Comparison of ENCODE assay signal across 17 mouse cellular contexts in the genomic region with DNA sequence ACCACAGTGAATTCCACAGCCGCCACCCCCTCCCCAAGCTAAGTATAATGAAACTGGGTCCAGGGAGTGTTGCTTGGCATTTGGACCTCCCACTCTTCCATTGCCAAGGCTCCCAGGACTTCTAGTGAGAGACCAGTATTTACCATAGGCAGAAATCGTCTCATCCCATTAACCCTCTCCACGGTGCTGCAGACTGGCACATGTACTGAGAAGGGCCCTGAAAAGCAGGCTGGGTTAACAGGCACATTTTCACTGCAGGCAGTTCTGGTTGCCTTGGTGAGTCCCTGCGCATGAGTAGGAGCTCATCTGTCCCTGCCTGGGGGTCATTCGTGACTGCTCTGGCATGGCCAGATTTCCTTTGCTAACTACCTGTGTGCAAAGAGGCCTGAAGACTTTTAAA. TPM values are rescaled to one million over a fixed set of nuclear protein-coding genes. Genes with fewer than 3 reads are reported as not detected.
DNase-seq lines count a peak whose midpoint lies in the region; ATAC-seq and TF ChIP-seq lines count a peak whose summit lies in the region.
"Had no signal": no experiment of that assay in that cellular context is flagged by ENCODE, and none has a peak within 500 bp of the region (broad histone marks: within the 10 kb centered on the region; RNA-seq: fewer than 3 reads in every experiment).

No protein-coding gene starts in this region.

- H3K9ac ChIP-seq in midbrain, embryonic 11.5 days (ENCODE audit: low read length), result no peak overlapping the region
- no peak overlapping the region for H3K9ac ChIP-seq in midbrain, embryonic 15.5 days
- H3K9ac ChIP-seq: embryonic facial prominence, embryonic 12.5 days; heart, embryonic 15.5 days; limb, embryonic 12.5 days; liver, embryonic 14.5 days; stomach, embryonic 15.5 days had no signal

- no peaks in the 10 kb centered on the region for H3K36me3 ChIP-seq in midbrain, embryonic 11.5 days (ENCODE audit: control insufficient read depth, insufficient read depth, low read length)
- no peaks in the 10 kb centered on the region for H3K36me3 ChIP-seq in midbrain, embryonic 10.5 days
- H3K36me3 ChIP-seq in midbrain, embryonic 15.5 days (replicated peaks), result no peaks in the 10 kb centered on the region
- H3K36me3 ChIP-seq: embryonic facial prominence, embryonic 12.5 days; heart, embryonic 15.5 days; limb, embryonic 12.5 days; stomach, embryonic 15.5 days had no signal

- WGBS in midbrain, embryonic 11.5 days, result 58% methylated on average over 5 of the region's 5 CpGs
- 64% methylated on average over 5 of the region's 5 CpGs for WGBS in midbrain, embryonic 10.5 days
- 34% methylated on average over 5 of the region's 5 CpGs for WGBS in midbrain, embryonic 15.5 days

- DNase-seq in heart, adult 11 months, result peak; percentile 58
- no peak for DNase-seq in heart, adult 18-20 months
- DNase-seq in midbrain, embryonic 11.5 days (ENCODE audit: low spot score, missing footprints), result peak; percentile 49
- DNase-seq in midbrain, embryonic 10.5 days (ENCODE audit: low spot score), result no peak
- no peak for DNase-seq in layer of hippocampus, adult 2 months (ENCODE audit: low spot score in 2 of 2)
- no peak for DNase-seq in gastrocnemius, adult 18-20 months (ENCODE audit: low spot score)
- DNase-seq: B cell, adult 2 months; lung, postnatal 10 days; spleen, adult 18-20 months; thymus, postnatal 25 days had no signal

- no peak overlapping the region for H3K4me2 ChIP-seq in midbrain, embryonic 11.5 days
- H3K4me2 ChIP-seq in midbrain, embryonic 15.5 days, result no peak overlapping the region
- H3K4me2 ChIP-seq: embryonic facial prominence, embryonic 12.5 days; heart, embryonic 15.5 days; limb, embryonic 12.5 days; stomach, embryonic 15.5 days had no signal

- H3K4me1 ChIP-seq in midbrain, embryonic 11.5 days (ENCODE audit: control insufficient read depth, insufficient read depth, low read length), result no peaks in the 10 kb centered on the region
- peaks cover 8% of the 10 kb centered on the region for H3K4me1 ChIP-seq in midbrain, embryonic 10.5 days
- H3K4me1 ChIP-seq in midbrain, embryonic 15.5 days, result peaks cover 17% of the 10 kb centered on the region
- H3K4me1 ChIP-seq: limb, embryonic 12.5 days had no signal

- no peaks in the 10 kb centered on the region for H3K9me3 ChIP-seq in midbrain, embryonic 11.5 days (ENCODE audit: control insufficient read depth, low read length)
- H3K9me3 ChIP-seq in midbrain, embryonic 10.5 days (replicated peaks), result no peaks in the 10 kb centered on the region
- no peaks in the 10 kb centered on the region for H3K9me3 ChIP-seq in midbrain, embryonic 15.5 days
- H3K9me3 ChIP-seq: embryonic facial prominence, embryonic 12.5 days; heart, embryonic 15.5 days; limb, embryonic 12.5 days; stomach, embryonic 15.5 days had no signal

- H3K27ac ChIP-seq in midbrain, embryonic 11.5 days (ENCODE audit: low read depth, low read length), result no peak overlapping the region
- no peak overlapping the region for H3K27ac ChIP-seq in midbrain, embryonic 10.5 days (replicated peaks)
- no peak overlapping the region for H3K27ac ChIP-seq in midbrain, embryonic 15.5 days
- H3K27ac ChIP-seq in layer of hippocampus, adult 2 months, result no peak overlapping the region
- H3K27ac ChIP-seq: embryonic facial prominence, embryonic 12.5 days; heart, embryonic 15.5 days; limb, embryonic 12.5 days; liver, embryonic 14.5 days; stomach, embryonic 15.5 days had no signal

- peak; percentile 24; the same call in 1 of the 2 replicates for ATAC-seq in midbrain, embryonic 11.5 days (ENCODE audit: low FRiP score)
- peak; percentile 80 for ATAC-seq in midbrain, embryonic 15.5 days (replicated peaks)
- ATAC-seq: Patski had no signal

- H3K27me3 ChIP-seq in midbrain, embryonic 11.5 days (ENCODE audit: control insufficient read depth, insufficient read depth, low read length), result no peaks in the 10 kb centered on the region
- no peaks in the 10 kb centered on the region for H3K27me3 ChIP-seq in midbrain, embryonic 10.5 days (ENCODE audit: low read depth, poor library complexity, severe bottlenecking)
- H3K27me3 ChIP-seq in midbrain, embryonic 15.5 days (replicated peaks), result no peaks in the 10 kb centered on the region
- H3K27me3 ChIP-seq: embryonic facial prominence, embryonic 12.5 days; heart, embryonic 15.5 days; limb, embryonic 12.5 days; Patski; stomach, embryonic 15.5 days had no signal

- TF ChIP-seq CTCF in layer of hippocampus, adult 2 months (conservative IDR thresholded peaks at IDR 0.05), result no peak

- no peak overlapping the region for H3K4me3 ChIP-seq in midbrain, embryonic 11.5 days (ENCODE audit: low read depth, low read length)
- no peak overlapping the region for H3K4me3 ChIP-seq in midbrain, embryonic 10.5 days
- no peak overlapping the region for H3K4me3 ChIP-seq in midbrain, embryonic 15.5 days
- no peak overlapping the region for H3K4me3 ChIP-seq in layer of hippocampus, adult 2 months
- H3K4me3 ChIP-seq: embryonic facial prominence, embryonic 12.5 days; heart, embryonic 15.5 days; limb, embryonic 12.5 days; stomach, embryonic 15.5 days had no signal

RNA-seq across cellular contexts. Expression of a gene that starts 40.4 kb away (rescaled TPM):
- total RNA-seq in heart, adult 18-20 months (2021), result under 1 TPM; 0.28 to 0.50 TPM
- 12.8 and 14.2 TPM in 2 replicates for polyA plus RNA-seq in midbrain, embryonic 11.5 days (2014; fragmentation: Nextera tagmentation; extraction: Ambion mirVana)
- 6.4 and 8.6 TPM in 2 replicates for polyA plus RNA-seq in midbrain, embryonic 10.5 days (2016; fragmentation: Nextera tagmentation; extraction: Ambion mirVana)
- polyA plus RNA-seq in midbrain, embryonic 15.5 days (2015; fragmentation: Nextera tagmentation; extraction: Ambion mirVana), result 23.5 and 24.7 TPM in 2 replicates
- 100 to 1,000 TPM; 101 to 111 TPM for total RNA-seq in layer of hippocampus, adult 2 months (2021)
- total RNA-seq in gastrocnemius, adult 18-20 months (2021), result under 1 TPM; 0.30 to 0.47 TPM

Comparison
In these comparisons a context has a peak if more than half of its experiments do, and no peak if none do; other contexts are left out.
1. DNase-seq: peak in heart, adult 11 months (single experiment) and midbrain, embryonic 11.5 days (single experiment); none in heart, adult 18-20 months (0 of 2), midbrain, embryonic 10.5 days (single experiment), layer of hippocampus, adult 2 months (0 of 2) and gastrocnemius, adult 18-20 months (single experiment).
2. RNA of a gene that starts 40.4 kb away (total RNA-seq): 101 to 111 TPM in layer of hippocampus, adult 2 months; 0.28 to 0.50 TPM in heart, adult 18-20 months and 0.30 to 0.47 TPM in gastrocnemius, adult 18-20 months; every median in the first group is over 10 times any median in the second.